Mouse (Mus musculus) urinary bladder, postnatal 25 days (tissue): ENCODE data around the gene Adora1.
A peak's percentile ranks its signal among the peaks of the same experiment; 100 is the strongest.

Experiments used
- DNase-seq: peaks from one replicate; pipeline ENCODE4 v3.0.0; 2022; ENCODE audit warnings: low spot score

Adora1 gene

DNA sequence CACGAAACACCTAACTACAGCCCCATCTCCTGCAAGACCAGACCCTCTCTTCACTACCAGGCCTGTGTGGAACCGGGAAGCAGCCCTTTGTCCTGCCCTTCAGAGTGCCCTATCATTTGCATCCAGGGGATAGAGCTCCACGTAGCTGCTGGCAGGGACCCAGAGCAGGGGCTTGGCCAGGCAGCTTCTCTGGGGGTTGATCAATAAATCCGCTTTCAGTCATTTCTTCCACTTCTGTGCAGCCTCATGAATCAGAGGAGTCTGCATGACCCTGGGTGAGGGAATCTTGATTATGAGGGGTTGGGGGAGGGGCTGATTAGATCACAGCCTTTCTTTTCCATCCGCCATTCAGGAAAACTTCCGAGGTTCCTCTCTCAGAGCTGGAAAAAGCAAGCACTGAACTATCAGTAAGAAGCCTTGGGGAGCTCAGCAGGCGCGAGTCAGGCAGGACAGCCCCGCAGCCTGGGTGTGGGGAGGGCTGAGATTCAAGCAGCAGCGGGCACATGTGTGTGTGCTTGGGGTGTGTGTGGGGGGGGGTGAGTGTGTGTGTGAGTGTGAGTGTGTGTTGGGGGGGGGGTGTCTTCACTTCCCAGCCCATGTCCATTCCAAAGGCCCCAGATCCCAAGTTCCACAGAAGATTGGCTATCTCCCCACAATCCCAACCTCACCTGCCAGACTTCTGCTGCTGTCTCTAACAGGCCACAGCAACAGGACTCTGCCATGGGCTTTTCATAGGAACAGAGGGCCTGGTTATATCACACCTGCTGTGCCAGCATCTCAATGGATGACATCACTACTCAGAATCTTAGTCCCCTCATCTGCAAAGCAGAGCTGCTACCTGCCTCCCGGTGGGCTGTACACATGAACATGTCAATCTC, 19.2 kb downstream of the Adora1 start:
- no peak for DNase-seq

DNA sequence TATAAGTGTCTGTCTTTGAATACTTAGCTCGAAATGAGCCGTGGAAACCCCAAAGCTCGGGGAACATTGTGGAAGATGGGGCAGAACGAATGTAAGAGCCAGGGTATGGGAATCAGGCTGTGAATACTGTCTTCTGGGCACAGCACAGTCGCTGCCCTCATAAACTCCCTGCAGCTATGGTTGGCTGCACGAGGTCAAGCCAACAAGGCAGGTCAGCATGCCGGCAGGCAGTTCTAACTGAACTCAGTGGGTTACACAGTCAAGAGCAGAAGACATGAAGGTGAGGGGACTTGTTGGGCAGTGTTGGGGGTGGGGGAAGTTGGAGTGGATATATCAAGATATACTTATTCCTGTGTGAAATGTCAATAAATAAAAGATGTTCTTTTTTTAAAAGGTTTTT, 20.2 kb downstream of the Adora1 start:
- no peak for DNase-seq

DNA sequence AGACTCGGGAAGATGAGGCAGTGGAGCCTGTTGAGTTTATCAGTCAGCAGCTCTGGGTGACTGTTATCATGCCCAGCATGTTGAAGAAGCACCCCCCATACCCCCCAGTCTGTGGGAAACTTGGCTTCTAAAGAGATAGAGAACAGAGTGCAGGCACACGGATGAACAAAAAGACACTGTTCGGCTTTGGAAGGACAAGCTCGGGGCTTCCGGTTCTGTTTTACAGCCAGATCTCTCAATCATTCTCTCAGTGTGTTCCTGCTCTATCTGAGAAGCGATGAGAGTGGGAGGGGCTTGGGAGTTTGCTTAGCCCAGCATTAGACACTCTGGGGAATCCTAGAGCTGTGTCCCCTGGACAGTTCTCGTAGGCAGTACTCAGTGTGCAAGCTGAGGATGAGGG, 21.8 kb downstream of the Adora1 start:
- no peak for DNase-seq

DNA sequence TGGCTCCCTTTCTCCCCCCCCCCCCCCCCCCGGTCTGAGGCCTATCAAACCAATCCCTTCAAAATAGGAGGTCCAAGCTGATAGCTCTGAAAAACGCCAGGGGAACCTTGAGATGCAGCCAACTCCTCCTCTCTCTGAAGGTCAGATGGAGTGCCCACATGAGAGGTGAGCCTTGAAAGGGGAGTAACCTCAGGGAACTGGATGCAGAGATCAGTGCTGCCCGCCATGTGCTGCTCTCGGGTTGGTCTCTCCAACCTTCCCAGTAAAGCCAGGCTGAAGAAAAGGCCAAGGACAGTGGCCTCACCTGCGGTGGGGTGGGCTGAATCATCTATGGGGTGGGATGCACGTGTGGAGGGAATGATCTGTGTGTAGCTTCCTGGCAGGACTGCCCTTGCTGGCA, 22.9 kb downstream of the Adora1 start:
- DNase-seq, result no peak

DNA sequence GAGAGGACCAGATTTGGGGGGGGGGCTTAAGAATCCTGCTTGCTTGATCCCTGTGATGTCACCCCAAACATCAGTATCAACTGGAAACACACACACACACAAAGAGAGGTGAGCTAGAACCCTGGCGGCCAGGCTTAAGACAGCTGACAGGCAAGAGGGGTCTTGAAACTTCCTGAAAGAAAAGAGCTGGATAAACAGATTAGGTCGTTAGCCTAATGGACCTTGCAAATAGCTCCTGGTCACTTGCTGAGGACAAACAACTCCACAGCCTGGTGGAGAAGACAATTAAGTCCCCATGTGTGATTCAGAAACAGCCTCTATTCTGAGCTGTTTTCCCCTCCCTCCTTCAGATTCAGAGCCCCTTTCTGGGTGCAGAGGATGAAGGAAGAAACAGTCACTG, 23.6 kb downstream of the Adora1 start:
- DNase-seq, result no peak

DNA sequence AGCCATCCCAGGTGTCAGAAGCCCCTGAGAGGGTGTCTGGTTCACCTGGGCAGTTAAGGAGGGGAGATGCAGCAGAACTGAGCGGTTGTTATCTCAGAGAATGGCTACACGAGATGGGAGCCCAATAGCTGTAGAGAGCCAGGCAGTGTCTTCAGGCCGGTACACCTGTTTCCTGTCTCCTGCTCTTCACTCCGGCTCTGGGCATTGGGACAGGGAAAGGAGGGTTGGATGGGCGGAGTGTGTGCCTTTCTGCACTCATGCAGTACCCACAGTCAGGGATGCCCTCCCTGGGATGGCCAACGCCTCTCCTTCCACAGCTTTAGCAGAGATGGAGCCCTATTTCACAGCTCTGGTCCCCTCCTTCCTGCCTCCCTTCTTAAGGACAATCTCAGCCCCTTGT, 24.2 kb downstream of the Adora1 start:
- DNase-seq, result no peak

DNA sequence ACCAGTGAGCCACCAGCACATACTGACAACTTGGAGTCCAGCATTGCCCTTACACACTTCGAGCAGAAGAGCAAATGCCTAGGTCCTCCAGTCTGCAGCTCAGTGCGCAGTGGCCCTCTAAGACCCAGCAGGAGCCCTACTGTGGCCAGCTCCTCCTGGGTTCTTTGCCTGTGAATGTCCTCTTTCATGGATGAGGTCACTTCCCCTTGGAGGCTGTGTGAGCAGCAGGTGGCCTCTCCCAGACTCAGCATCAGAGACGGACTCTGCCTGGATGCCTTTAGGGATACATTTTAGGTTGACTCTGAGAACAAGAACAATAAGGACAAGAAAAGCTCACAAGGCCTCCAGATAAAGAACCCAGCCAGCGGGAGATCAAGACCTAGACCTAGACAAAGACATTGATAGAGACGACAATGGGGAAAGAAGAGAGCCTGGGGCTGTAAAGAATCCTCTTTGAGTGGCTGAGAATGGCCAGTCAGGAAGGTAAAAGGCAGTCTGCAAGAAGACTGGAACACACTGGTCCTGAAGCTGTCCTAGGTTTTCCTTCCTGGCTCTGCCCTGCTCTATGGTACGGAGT, 25.0 kb downstream of the Adora1 start:
- no peak for DNase-seq

DNA sequence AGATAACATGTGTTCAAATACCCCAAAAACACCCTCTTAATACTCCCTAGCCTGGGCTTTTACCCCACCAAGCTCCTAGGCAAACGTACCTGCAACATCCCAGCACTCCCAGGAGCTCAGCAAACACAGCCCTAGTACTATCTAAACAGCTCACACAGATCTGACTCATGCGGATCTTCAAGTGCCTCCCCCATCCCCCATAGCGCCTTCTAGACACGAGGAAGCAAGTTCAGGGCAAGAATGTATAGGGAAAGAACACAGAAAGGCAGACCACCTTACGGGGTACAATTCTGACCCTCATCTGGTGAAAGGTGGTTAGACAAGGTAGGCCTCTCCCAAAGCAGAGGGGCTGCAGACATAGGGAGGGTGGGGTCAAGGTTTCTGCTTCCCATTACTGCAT, 29.1 kb downstream of the Adora1 start:
- no peak for DNase-seq

DNA sequence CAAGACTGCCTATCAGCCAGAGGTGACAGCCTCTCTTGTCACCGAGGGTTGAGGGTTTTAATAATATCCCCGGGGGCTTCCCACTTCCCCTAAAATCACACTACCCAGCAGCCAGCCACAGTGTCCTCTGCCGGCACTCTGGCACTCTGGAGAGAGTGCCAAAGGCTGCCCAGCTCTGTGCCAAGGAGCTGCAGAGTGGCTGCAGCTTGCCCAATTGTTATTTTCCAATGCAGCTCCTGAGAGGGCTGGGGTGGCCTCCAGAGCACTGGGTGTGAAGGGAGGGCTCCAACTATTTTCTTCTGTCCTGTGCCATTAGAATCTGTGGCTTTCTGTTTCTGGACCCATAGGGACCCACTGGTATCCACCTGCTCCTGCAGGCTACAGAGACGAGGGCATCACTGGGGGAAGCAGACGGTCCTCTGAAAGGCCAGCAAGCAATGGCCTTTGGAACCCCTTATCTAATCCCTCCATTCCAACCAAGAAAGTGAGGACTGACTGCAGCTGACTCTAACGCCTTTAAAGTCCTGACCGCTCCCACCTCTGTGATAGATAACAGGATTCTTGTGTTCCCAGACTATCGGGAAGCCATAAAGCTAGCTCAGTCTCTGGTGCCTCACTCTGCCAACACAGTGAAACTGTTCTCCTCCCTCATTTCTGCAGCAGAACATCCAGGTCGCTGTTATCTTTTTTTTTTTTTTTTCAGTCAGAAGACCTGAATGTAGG, 29.8 kb downstream of the Adora1 start:
- DNase-seq, result no peak

DNA sequence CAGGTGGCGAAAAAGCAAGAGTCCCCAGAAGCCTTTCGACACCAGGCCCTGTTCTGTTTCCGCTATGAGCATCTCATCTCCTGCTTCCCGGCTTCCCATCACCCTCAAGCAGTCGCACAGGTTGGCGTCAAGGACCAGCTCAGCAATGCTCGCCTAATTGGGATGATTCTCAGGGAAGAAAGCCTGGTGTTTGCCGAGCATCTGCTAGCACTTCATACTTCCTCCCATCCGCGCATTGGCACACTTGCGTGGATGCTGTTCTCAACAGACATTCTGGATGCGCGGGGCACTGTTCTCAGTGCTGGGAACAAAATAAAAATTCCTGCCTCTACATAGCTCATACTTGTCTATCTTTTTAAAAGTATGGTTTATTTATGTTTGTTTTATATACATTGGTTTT, 31.0 kb downstream of the Adora1 start:
- no peak for DNase-seq

DNA sequence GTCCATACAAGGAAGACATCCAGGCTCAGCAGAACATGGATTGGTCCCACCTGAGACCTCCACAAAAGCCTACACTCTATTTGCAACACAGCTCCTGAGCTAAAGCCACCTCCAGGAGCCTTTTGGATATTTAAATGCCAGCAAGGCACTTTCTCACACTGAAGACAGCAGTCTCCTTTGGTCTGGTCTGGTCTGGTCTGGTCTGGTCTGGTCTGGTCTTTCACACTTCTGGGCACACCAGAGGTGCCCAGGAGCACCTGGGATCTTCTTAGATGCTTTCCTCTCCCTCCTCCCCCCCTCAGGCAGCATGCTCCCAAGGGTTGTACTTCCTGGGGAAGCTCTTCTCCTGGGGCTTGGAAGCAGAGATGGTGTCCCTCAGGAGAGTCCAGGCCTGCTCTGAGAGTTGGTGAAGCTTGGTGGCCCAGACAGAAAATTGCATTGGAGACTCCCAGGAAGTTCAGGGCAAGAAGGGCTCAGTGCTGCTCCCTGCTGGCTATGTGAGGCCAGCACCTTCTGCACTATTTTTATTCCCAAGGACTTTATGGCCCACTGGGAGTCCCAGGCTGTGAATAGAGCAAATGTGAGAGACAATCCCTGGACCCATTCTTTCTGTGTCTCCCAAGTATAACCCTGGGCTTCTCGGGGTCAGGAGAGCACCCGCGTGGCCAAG, 33.3 kb downstream of the Adora1 start:
- DNase-seq, result peak; percentile 62

DNA sequence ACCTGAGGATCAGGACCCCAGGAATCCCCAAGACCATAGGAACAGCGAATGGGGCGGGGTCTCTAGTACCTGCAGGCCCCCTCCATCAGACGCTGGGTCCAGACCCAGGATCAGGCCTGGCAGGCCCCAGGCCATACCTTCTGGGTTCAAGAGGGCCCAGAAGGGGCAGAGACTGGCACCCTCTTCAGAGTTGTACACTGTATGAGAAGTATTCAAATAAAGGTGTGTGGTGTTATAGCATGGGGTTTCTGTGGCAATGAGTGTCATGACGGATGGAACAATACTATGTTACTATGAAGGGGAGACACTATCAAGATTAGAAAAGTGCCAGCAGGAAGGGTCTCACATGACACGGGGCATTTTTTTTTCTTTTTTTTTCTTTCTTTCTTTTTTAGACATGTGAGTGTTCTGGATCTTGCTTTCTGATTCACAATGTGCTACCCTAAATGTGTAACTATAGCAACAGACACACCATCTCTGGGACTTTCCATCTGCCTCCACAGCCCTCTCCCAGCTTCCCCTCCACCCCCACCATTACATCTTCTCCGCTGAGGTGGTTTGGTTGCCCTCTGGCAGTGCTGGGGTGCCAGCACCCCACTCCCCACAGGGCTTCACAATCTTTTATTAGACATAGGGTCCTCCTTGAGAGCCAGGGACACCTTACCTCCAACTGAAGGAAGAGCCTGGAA, 34.1 kb downstream of the Adora1 start:
- DNase-seq, result no peak

DNA sequence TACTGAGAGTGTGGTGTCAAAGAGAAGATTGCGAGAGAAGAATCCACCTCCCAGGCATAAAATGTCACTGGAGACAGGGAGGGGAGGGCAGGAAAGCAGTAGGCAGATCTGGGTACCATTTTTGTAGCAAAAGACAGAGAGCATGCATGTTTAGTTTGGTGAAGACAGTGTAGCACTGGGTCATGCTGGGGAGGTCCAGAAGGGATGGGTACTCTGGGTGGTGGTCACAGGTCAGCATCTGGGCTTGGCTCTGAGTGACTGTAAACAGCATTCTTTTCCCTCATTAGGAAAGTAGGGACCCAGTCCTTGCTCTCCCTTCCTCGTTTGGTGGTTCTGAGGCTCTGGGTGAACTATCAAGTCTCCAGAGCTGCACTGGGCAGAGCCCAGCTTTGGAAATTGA, 34.8 kb downstream of the Adora1 start:
- no peak for DNase-seq

DNA sequence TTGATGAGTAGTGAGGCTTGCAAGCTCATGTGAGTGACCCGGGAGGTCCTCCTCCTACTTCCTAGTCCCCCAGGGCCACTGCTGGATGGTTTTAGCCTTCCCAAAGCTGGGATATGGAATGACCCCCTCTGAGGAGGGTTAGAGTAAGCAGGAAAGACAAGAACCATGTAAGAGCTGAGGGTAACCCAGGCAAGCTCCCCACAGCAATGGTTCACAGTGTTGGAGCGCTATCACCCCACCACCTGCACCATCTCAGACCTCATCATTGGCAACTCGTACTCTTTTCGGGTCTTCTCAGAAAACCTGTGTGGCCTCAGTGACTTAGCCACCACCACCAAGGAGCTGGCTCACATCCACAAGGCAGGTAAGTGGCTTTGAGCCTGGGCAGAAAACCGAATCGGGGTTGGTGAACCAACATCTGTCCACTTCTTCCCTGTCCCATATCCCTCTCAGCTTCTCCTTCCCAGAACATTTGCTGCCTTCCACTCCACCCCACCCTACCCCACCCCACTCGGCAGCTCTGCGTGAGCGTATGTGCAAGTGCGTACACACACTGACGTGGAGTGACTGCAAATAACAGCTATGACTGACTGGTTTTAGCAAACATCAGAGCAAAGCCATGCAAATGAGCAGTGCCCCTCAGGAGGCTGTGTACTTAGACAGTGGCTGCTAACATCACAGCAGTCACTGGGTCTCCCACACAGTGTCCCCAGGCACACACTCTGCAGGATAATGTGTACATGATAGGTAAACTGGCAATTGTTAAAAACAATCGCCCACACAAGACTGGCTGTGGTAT, 36.8 kb downstream of the Adora1 start:
- no peak for DNase-seq

DNA sequence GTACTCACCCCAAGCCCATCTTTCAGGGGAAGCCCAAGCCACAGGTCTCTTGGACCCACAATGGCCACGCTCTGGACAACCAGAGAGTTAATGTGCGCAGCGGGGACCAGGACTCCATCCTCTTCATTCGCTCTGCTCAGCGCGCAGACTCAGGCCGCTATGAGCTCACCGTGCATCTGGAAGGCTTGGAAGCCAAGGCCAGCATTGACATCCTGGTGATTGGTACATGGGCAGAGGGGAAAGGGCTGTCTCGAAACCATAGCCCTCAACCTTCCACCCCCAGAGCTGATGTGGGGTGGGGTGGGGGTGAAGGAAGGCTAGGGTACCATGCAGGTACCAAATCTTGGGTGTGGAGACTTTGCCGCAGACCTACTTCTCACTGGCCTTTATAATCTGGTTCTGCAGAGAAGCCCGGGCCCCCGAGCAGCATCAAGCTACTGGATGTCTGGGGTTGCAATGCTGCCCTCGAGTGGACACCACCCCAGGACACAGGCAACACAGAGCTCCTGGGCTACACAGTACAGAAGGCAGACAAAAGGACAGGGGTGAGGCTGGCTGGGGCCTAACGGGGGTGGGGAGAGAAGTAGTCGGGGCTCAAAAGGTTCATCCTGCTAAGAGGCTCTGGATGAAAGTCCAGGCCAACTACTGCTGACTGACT, 37.8 kb downstream of the Adora1 start:
- no peak for DNase-seq

DNA sequence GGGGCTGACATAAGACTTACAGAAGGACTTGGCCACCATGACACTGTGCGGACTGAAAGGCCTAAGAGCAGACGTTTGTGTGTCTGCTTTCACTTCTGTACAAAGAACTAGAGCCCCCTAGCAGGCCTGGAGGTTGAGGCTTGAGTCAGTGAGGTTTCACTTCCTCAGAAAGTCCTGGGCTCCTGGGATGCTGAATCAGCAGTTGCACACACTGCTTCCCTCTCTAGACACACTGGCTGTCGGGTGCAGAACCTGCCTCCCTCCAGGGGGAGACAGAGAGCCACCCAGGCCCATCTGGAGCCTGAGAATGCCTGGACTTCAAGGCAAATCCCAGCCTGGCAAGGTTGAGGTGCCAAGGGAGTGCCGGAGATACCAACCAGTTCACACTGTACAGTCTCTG, 38.8 kb downstream of the Adora1 start:
- DNase-seq, result peak; percentile 72

DNA sequence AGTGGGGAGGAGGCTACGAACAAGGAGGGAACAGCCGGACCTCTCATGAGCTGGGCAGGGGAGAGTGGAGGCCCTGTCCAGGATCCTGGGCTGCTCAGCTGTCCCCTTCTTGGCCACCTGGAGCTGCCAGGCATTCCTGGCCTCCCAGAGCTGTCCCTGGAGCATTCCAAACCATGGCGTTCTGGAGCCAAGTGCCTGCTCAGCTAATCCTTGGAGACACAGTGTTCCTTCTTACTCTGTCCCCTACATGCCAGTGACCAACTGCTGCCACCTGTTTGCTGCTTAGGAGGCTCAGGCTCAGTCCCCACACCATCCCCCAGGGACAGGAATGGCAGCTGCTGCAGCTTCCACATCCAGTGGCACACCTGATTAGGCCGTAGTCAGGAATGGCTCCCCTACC, 39.3 kb downstream of the Adora1 start:
- DNase-seq, result no peak

DNA sequence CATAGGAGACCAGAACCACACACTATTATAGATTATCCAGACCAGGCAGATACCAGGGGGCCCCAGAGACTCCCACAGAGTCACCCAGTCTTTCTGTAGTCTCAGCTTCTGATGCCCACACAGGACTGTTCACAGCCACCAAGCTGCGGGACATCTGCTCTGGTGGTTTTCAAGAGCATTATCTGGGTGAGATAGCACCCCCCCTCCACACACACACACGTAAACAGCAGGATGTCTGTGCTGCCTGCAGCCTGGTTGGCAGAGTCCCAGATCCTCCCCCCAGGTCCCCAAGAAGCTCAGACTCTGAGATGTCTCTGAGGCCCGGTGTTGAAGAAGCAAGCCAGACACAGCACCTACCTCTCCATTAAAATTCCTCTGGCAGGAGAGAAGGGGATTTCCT, 39.7 kb downstream of the Adora1 start:
- DNase-seq, result no peak

DNA sequence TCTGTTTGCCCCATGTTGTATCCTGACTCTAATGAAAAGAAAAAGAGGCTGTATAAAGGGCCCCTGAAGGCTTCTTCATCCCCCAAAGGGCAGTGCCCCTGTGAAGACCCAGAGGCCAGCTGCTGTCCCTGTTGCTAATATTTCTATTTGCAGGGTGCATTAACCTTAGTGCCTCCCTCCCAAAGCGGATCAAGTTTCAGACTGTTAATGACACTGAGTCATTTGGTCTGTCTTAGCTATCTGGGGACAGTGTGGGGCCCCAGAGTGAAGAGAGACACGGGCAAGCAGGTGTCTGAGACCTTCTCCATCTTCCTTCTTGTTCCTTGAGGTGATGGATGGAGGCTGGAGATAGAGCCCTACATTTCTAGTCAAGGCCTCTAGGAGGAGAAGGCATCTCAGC, 40.1 kb downstream of the Adora1 start:
- no peak for DNase-seq

DNA sequence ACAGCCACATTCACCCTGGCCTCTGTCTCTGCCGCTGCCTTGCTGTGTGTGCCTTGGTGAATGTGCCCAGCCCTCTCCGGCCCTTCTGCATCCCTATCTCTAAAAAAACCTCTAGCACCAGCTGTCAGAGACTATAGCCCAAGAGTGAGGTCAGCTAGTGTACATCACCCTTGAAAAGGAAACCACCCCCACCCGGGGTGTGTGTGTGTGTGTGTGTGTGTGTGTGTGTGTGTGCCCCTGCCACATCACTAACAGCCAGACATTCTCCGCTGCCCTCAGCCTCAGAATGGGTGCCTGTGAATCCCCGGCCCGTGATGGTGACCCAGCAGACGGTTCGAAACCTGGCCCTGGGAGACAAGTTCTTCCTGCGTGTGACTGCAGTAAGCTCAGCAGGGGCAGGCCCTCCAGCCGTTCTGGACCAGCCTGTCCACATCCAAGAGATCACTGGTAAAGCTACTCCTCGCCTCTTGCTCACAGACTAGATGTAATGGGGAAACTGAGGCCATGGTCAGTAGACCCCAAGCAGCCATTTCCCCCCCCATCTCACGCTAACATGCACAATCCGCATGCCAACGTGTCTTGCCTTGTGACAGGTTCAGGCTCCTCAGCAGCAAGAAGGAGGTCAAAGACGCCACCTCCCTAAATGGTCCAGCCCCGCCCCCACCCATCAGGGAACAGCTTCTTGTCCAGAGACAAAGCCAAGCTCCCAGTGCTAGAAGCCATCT, 40.8 kb downstream of the Adora1 start:
- no peak for DNase-seq
